Mouse (Mus musculus) liver, embryonic 15.5 days (tissue): ENCODE data around the gene Ncam1. TPM values are rescaled to one million over a fixed set of nuclear protein-coding genes. Genes with fewer than 3 reads are reported as not detected.

Experiments
- ATAC-seq: fragments of 200-750 bp; cut with Nextera tagmentation; 2 replicates; pipeline ENCODE4 v1.8.0; 2017; ENCODE audit warnings: moderate number of reproducible peaks, mild to moderate bottlenecking, moderate library complexity; ENCODE audit not compliant: insufficient read depth
- H3K27ac ChIP-seq: fragments of 300-500 bp; sonication (generic); replicated peaks from 2 replicates; pipeline ENCODE4 v1.5.1; 2015; ENCODE audit warnings: mild to moderate bottlenecking, inconsistent platforms
- H3K27me3 ChIP-seq: fragments of 300-500 bp; sonication (generic); 2 replicates; pipeline ENCODE4 v1.6.1; 2015; ENCODE audit warnings: mild to moderate bottlenecking, inconsistent platforms
- H3K36me3 ChIP-seq: fragments of 300-500 bp; sonication (generic); replicated peaks from 2 replicates; pipeline ENCODE4 v1.6.1; 2015; ENCODE audit warnings: moderate library complexity, mild to moderate bottlenecking, inconsistent platforms
- H3K4me1 ChIP-seq: fragments of 300-500 bp; sonication (generic); replicated peaks from 2 replicates; pipeline ENCODE4 v1.6.1; 2015; ENCODE audit warnings: inconsistent platforms
- H3K4me2 ChIP-seq: fragments of 300-500 bp; sonication (generic); 2 replicates; pipeline ENCODE4 v1.6.1; 2015; ENCODE audit warnings: moderate library complexity, mild to moderate bottlenecking, inconsistent platforms
- H3K4me3 ChIP-seq: fragments of 300-500 bp; sonication (generic); replicated peaks from 2 replicates; pipeline ENCODE4 v1.5.1; 2015; ENCODE audit warnings: mild to moderate bottlenecking, inconsistent platforms
- H3K9ac ChIP-seq: fragments of 300-500 bp; sonication (generic); 2 replicates; pipeline ENCODE4 v1.6.1; 2015; ENCODE audit warnings: moderate library complexity, mild to moderate bottlenecking, inconsistent platforms
- H3K9me3 ChIP-seq: fragments of 300-500 bp; sonication (generic); replicated peaks from 2 replicates; pipeline ENCODE4 v1.6.1; 2016; ENCODE audit warnings: inconsistent platforms
- WGBS: fragments of 180-500 bp; shearing (Covaris S2); methylation state at CpG from one replicate; pipeline ENCODE4 v1.1.7; 2015; ENCODE audit warnings: mixed read lengths; ENCODE audit not compliant: insufficient replicate concordance; 5-methylcytosine and 5-hydroxymethylcytosine counted together
- polyA plus RNA-seq: library from polyadenylated mRNA; unstranded; fragments of >200 nt; fragmentation: Nextera tagmentation; extraction: Ambion mirVana; gene quantifications from 2 replicates; pipeline ENCODE4 v1.2.1, GENCODE M21; 2015

Gene Ncam1
- polyA plus RNA-seq, 1 experiment from 2014 or later: 5.6 TPM

DNA sequence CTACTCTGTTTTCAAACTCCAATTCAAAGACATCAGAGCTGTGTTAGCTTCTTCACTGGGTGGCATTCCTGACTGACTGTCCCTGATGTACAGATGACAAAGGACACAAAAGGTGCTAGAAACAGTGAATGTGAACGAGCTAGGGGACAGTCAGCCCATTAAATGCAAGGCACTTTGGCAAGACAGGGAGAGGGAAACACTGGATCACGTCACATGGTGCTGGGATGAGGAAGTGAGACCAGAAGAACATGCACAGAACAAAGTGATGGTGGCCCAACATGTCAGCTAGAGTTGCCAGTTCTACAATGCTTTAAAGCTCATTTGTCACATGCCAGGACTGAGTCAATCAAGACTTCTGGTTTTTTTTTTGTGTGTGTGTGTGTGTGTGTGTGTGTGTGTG lies 247.4 kb downstream of the Ncam1 start:
- Histone ChIP-seq H3K9me3 (no peaks in the 10 kb centered on the region), H3K27me3 (no peaks in the 10 kb centered on the region), H3K36me3 (no peaks in the 10 kb centered on the region), H3K4me3 (no peak overlapping the region), H3K9ac (no peak overlapping the region), H3K27ac (no peak overlapping the region), H3K4me2 (no peak overlapping the region), H3K4me1 (no peaks in the 10 kb centered on the region)
- no peak for ATAC-seq
- 28% methylated on average over 2 of the region's 2 CpGs for WGBS

DNA sequence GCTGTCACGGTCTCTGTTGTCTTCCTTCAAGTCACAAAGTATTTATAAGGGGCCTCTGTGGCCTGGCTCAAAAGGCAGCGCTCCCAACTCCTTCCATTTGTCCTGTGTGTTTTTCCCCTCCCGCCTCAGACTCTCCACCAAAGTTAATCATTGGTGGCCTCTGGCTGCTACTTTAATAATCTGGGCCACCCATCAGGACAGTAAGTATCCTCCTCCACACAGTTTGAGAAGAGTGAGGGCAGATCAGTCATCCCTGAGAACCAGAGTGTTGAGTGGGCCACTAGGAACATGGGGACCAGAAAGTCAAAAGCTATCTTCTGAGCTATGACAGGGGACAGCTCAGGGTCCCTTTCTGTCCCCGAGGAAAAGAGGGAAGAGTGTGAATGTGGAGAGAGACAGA lies 256.1 kb downstream of the Ncam1 start:
- H3K27me3 ChIP-seq: no peaks in the 10 kb centered on the region
- H3K9me3 ChIP-seq: no peaks in the 10 kb centered on the region
- no peak overlapping the region for H3K27ac ChIP-seq
- no peaks in the 10 kb centered on the region for H3K36me3 ChIP-seq
- 65% methylated on average over 4 of the region's 4 CpGs for WGBS
- no peaks in the 10 kb centered on the region for H3K4me1 ChIP-seq
- H3K4me3 ChIP-seq: no peak overlapping the region
- no peak for ATAC-seq
- no peak overlapping the region for H3K9ac ChIP-seq
- no peak overlapping the region for H3K4me2 ChIP-seq

DNA sequence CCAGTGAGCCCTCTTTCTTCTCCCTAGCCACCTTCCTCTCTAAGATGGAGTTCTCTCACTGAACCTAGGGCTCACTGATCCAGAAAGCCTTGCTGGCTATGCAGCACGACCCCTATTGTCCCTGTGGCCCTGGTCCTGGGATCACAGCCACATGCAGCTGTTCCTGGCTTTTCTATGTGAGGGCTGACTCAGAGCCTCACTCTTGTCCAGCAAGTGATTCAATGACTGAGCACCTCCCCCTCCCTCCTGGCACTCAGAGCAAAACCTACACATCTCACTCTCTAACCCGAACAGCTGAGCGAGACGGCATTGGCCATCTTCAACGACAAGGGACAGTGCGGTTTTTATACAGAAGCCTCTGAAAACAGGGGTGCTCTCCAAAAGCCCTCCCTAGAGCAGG lies 260.9 kb downstream of the Ncam1 start:
- Histone ChIP-seq H3K27ac (no peak overlapping the region), H3K9ac (no peak overlapping the region), H3K4me1 (no peaks in the 10 kb centered on the region; the same call in 1 of the 2 replicates), H3K36me3 (no peaks in the 10 kb centered on the region), H3K4me2 (no peak overlapping the region), H3K9me3 (no peaks in the 10 kb centered on the region), H3K4me3 (no peak overlapping the region), H3K27me3 (no peaks in the 10 kb centered on the region)
- no peak for ATAC-seq
- 74% methylated on average over 6 of the region's 6 CpGs for WGBS

DNA sequence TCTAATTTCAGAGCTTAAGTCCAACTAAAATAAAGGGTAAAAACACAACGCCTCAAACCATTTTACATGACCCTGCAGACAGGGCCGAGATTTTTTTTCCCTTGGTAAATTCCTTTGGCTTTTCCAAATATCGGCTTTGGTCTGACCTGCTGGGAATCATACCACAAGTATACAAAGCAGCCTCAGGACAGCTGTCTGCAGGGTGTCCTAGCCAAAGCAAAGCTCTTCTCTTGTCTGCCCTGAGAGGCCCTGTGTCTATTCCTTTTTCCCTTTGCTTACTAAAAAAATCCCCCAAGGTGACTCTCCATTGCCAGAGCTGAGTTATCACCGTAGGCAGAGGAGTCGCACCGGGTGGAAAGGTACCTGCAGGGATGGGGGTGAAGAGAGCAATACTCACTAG lies 262.1 kb downstream of the Ncam1 start:
- H3K36me3 ChIP-seq: no peaks in the 10 kb centered on the region
- H3K27ac ChIP-seq: no peak overlapping the region
- no peaks in the 10 kb centered on the region for H3K9me3 ChIP-seq
- H3K9ac ChIP-seq: no peak overlapping the region
- 70% methylated on average over 6 of the region's 6 CpGs for WGBS
- H3K4me1 ChIP-seq: no peaks in the 10 kb centered on the region; the same call in 1 of the 2 replicates
- ATAC-seq: no peak
- H3K4me2 ChIP-seq: no peak overlapping the region
- no peaks in the 10 kb centered on the region for H3K27me3 ChIP-seq
- no peak overlapping the region for H3K4me3 ChIP-seq

DNA sequence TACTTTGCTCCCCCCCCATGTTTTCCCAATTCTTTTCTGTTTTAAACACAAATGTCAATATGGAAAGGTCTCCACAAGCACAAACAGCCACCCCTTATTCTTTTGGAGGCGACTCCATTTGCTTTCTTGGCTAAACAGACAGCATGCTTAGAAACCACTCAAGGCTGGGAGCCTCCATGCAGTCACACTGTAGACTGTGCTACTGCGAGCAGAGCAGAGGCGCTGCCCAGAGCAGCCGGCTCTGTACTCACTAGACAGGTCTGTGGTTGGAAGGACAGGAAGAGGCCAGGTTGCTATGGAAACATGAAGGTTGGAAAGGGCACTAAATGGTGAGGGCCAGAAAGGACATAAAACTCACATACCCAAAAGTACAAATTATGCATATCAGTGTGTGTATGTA lies 263.8 kb downstream of the Ncam1 start:
- H3K4me3 ChIP-seq: no peak overlapping the region
- 32% methylated on average over 4 of the region's 4 CpGs for whole genome bisulfite sequencing
- no peaks in the 10 kb centered on the region for H3K27me3 ChIP-seq
- no peak overlapping the region for H3K27ac ChIP-seq
- no peaks in the 10 kb centered on the region for H3K9me3 ChIP-seq
- H3K9ac ChIP-seq: no peak overlapping the region
- no peaks in the 10 kb centered on the region; the same call in 1 of the 2 replicates for H3K4me1 ChIP-seq
- H3K36me3 ChIP-seq: no peaks in the 10 kb centered on the region
- no peak overlapping the region for H3K4me2 ChIP-seq
- ATAC-seq: no peak

DNA sequence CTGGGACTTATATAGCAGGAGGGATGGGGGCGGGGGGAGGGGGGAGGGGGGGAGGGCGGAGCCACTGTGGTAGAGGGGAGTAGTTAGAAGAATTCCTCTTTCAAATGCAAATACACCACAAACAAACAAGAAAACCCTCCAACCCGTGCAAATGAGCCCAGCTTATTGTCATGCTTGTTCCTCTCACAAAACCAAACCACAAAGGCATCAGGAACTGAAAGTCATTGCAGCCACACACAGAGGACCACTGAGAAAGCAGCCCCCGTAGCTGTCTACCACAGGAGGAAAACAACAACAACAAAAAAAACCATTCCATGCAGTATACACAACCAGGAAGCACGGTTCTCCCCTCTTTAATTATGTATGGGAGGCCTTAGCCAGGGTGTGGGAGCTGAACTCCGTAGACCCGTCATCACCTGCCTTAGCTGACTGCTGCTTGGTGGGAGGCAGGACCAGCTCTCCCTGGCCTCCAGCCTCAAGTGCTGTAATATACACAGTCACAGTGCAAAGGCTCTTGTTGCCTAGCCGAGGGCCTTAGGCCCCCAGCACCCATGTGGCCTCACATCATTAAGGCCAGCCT lies 264.7 kb downstream of the Ncam1 start:
- no peaks in the 10 kb centered on the region; the same call in 1 of the 2 replicates for H3K4me1 ChIP-seq

GRCm38 (mm10) chr9:49533455-49533854 lies 265.3 kb downstream of the Ncam1 start:
- Histone ChIP-seq H3K27ac (no peak overlapping the region), H3K9ac (no peak overlapping the region), H3K4me3 (no peak overlapping the region), H3K9me3 (no peaks in the 10 kb centered on the region), H3K4me2 (no peak overlapping the region), H3K36me3 (no peaks in the 10 kb centered on the region), H3K27me3 (no peaks in the 10 kb centered on the region), H3K4me1 (no peaks in the 10 kb centered on the region; the same call in 1 of the 2 replicates)
- WGBS: 56% methylated on average over 7 of the region's 7 CpGs
- ATAC-seq: no peak

More for the DNA sequence above, 264.7 kb downstream of the Ncam1 start:
- Histone ChIP-seq H3K4me3 (no peak overlapping the region), H3K9ac (no peak overlapping the region), H3K27ac (no peak overlapping the region), H3K27me3 (no peaks in the 10 kb centered on the region), H3K4me2 (no peak overlapping the region), H3K9me3 (no peaks in the 10 kb centered on the region), H3K36me3 (no peaks in the 10 kb centered on the region)
- ATAC-seq: no peak
- WGBS: 34% methylated on average over 8 of the region's 8 CpGs

GRCm38 (mm10) chr9:49531833-49532232 lies 266.9 kb downstream of the Ncam1 start:
- Histone ChIP-seq H3K9me3 (no peaks in the 10 kb centered on the region), H3K4me1 (no peaks in the 10 kb centered on the region; the same call in 1 of the 2 replicates), H3K4me2 (no peak overlapping the region), H3K27me3 (no peaks in the 10 kb centered on the region), H3K4me3 (no peak overlapping the region), H3K36me3 (no peaks in the 10 kb centered on the region), H3K27ac (no peak overlapping the region), H3K9ac (no peak overlapping the region)
- WGBS: 60% methylated on average over 6 of the region's 6 CpGs
- no peak for ATAC-seq

- Histone ChIP-seq H3K36me3 (no peaks in the 10 kb centered on the region), H3K4me2 (no peak overlapping the region), H3K9ac (no peak overlapping the region), H3K9me3 (no peaks in the 10 kb centered on the region), H3K27ac (no peak overlapping the region), H3K4me3 (no peak overlapping the region), H3K4me1 (no peaks in the 10 kb centered on the region; the same call in 1 of the 2 replicates), H3K27me3 (no peaks in the 10 kb centered on the region)
- ATAC-seq: no peak
- 33% methylated on average over 7 of the region's 7 CpGs for WGBS
These were observed 267.5 kb downstream of the Ncam1 start for GRCm38 (mm10) chr9:49531257-49531656.

DNA sequence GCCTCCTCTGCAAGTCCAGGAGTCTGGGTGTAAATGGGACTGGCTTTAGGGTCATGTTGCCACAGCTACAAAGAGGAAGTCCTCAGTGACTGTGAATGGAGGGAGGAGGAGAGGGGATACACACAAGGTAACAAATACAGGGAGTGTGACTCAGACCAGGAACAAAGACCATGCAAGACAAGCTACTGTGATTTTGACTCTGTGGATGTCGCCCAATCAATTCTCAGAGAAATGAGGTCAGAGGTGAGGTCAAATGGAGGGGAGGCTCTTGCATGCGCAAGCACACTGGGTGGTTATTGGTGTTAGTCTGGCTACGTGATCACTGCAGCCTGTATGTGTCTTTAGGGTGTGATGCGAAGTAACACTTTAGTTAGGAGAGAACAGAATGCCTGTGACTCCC lies 268.0 kb downstream of the Ncam1 start:
- H3K27me3 ChIP-seq: no peaks in the 10 kb centered on the region
- H3K4me1 ChIP-seq: no peaks in the 10 kb centered on the region; the same call in 1 of the 2 replicates
- no peak overlapping the region for H3K4me3 ChIP-seq
- H3K9me3 ChIP-seq: no peaks in the 10 kb centered on the region
- H3K27ac ChIP-seq: no peak overlapping the region
- no peak overlapping the region for H3K4me2 ChIP-seq
- no peak overlapping the region for H3K9ac ChIP-seq
- WGBS: 40% methylated on average over 4 of the region's 4 CpGs
- no peak for ATAC-seq
- no peaks in the 10 kb centered on the region for H3K36me3 ChIP-seq

DNA sequence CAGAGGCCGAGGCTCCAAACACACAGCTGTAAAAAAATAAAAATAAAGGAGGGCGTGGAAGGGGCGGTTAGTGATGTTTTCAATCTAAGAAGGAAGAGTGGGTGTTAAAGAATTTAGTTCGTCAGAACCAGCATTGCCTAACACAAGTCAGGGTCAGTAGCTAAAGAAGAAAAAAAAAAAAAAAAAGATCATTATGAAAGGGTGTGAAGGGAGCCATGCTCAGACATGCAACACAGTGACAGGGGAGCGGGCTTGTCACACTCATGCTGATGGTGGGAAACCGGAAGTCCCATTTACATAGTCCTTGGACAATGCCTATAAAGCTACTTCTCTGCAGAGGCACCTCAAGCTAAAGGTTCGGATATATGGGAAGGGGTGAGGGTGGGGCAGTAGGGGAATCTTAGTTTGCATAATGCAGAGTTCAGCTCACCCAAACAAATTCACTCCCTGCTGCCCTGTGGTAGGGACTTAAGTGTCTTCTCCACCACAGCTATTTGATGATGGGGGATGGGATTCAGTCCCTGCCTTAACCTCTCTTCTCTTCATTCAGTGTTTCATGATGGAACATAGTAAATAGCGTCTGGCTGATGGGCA lies 269.3 kb downstream of the Ncam1 start:
- no peak overlapping the region for H3K4me2 ChIP-seq
- H3K4me3 ChIP-seq: no peak overlapping the region
- 53% methylated on average over 8 of the region's 8 CpGs for WGBS
- no peaks in the 10 kb centered on the region for H3K36me3 ChIP-seq
- H3K9ac ChIP-seq: no peak overlapping the region
- no peak for ATAC-seq
- no peaks in the 10 kb centered on the region for H3K9me3 ChIP-seq
- no peaks in the 10 kb centered on the region for H3K27me3 ChIP-seq
- no peaks in the 10 kb centered on the region; the same call in 1 of the 2 replicates for H3K4me1 ChIP-seq
- H3K27ac ChIP-seq: no peak overlapping the region

DNA sequence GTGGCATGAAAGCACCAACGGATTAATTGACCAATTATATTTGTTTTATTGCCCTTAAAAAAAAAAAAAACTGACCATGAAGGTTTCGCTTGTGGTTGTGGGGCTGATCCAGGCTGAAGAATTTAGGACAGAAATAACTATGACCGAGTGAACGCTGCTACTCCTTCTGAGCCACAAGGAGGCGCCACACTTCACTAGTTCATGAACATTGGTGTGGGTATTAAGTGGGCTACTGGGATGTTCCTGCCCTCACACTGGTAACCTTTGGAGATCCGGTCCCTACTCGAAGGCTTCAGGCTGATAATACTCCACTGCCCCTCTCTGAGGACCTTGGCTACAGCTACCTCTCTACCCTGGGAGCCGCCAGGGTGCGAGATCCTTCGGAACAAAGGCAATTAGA lies 269.8 kb downstream of the Ncam1 start:
- Histone ChIP-seq H3K4me2 (no peak overlapping the region), H3K9ac (no peak overlapping the region), H3K27me3 (no peaks in the 10 kb centered on the region), H3K4me1 (no peaks in the 10 kb centered on the region), H3K27ac (no peak overlapping the region), H3K9me3 (no peaks in the 10 kb centered on the region), H3K4me3 (no peak overlapping the region), H3K36me3 (no peaks in the 10 kb centered on the region)
- 53% methylated on average over 10 of the region's 10 CpGs for WGBS
- ATAC-seq: no peak
